Mouse (Mus musculus): ENCODE results near the gene Abca9.

DNA sequence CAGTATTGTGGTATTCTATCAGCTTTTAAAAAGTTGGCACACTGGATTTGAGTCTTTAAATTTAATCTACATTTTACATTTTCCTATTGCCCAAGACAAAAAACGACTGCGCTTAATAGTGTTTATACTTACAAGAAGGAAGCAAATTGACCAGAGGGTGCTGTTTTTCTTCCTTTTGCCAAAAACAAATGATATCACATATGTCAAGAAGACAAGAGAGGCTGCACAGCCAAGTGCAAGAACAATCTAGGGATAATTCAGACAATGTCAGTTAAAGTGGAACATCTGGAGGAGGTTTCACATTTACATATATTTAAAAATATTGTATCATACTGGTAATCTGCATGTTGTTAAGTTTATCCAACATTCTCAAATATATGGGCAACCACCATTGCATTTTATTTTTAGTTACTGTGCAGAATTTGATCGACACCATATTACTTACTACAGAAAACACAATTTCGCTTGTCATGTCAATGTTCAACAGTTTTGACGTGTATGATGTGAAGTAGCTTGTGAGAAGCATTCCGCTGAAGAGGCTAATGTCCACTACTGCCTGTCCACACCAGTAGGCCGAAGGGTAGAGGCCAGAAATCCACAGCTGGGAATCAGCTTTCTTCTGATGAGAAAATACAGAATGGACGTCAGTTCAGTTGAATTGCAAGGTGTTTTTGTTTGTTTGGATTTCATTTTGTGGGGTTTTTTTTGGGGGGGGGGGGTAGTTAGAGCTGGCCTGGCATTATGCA, 28.7 kb upstream of the Abca9 start:
- no peak for TF ChIP-seq POLR2A (IDR thresholded peaks at IDR 0.05; ENCODE audit: extremely low read depth, insufficient read depth, low read length)
- TF ChIP-seq CTCF (IDR thresholded peaks at IDR 0.05; ENCODE audit: extremely low read depth, insufficient read depth, low read length): no peak

Measured in cortical plate, adult 2 months (tissue).